Mouse (Mus musculus): ENCODE results near the gene Sema3e. TPM values are rescaled to one million over a fixed set of nuclear protein-coding genes. Genes with fewer than 3 reads are reported as not detected.

Gene Sema3e
- polyA plus RNA-seq, 1 experiment, result 23.6 TPM

DNA sequence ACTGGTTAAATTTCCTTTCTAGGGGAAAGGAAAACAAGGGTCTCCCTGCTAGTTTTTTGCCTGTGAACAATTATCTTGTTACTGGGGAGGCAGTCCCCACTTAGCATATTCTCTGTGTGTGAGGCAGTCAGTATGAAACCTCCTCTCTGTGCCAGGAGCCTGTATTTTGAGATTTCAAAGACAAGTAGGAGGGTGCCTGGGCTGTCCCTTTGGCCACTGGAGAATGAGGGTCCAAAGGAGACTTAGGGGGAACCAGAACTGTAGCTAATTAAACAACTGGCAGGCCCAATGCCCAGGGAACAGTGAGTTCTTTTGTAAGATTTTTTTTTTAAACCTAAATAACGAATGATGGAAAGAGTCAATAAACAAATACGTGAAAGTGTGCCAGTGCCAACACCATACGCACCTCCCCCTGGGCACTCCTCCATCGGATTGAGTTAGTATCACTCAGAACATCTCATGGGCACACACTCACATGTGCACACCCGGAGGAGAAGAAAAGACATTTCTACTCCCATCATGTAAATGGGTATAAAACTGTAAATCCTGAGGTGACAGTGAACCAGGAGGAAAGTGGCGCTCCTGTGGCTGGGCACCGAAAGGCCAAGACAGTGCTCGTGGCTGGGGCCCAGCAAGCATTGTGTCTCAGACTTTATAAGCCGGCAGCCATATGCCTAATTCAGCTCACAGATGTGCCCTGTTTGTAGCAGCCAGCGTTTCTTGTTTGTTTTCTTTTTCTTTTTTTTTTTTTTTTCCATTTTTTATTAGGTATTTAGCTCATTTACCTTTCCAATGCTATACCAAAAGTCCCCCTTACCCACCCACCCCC, 148.5 kb downstream of the Sema3e start:
- Histone ChIP-seq H3K4me3 (replicated peaks; ENCODE audit: extremely low read depth, low read depth, low read length) (no peak overlapping the region), H3K4me1 (ENCODE audit: control insufficient read depth, insufficient read depth, low read length) (no peaks in the 10 kb centered on the region)
- WGBS, result 84% methylated on average over 10 of the region's 10 CpGs
- TF ChIP-seq POLR2A (IDR thresholded peaks at IDR 0.05; ENCODE audit: borderline replicate concordance, extremely low read depth, low read depth, low read length) (no peak), CTCF (IDR thresholded peaks at IDR 0.05; ENCODE audit: insufficient read depth, low read length) (no peak)
- no peak for DNase-seq

GRCm38 (mm10) chr5:14180571-14180970, 155.5 kb downstream of the Sema3e start:
- Histone ChIP-seq H3K4me1 (ENCODE audit: control insufficient read depth, insufficient read depth, low read length) (no peaks in the 10 kb centered on the region), H3K4me3 (replicated peaks; ENCODE audit: extremely low read depth, low read depth, low read length) (no peak overlapping the region)
- TF ChIP-seq CTCF (IDR thresholded peaks at IDR 0.05; ENCODE audit: insufficient read depth, low read length) (no peak), POLR2A (IDR thresholded peaks at IDR 0.05; ENCODE audit: borderline replicate concordance, extremely low read depth, low read depth, low read length) (no peak)
- WGBS, result 83% methylated on average over 10 of the region's 10 CpGs
- DNase-seq, result no peak

DNA sequence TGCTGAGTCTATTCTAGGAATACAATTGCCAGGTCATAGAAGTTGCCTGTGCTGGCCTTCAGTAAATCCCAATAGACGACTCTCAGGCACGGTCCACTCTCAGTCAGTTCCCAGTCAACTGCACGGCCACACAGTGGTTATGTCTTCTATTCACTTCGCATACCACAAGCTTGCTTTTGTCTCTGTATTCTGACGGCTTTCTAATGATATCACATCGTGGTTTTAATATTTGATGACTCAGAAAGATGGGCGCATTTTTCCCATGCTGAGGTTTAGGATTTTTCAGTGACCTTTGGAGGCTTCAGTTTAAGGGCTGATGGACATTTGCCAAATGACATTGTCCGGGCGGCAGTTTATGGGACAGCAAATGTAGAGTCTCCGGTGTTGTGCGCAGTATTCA, 157.1 kb downstream of the Sema3e start:
- TF ChIP-seq POLR2A (IDR thresholded peaks at IDR 0.05; ENCODE audit: borderline replicate concordance, extremely low read depth, low read depth, low read length), result no peak
- no peak for TF ChIP-seq CTCF (IDR thresholded peaks at IDR 0.05; ENCODE audit: insufficient read depth, low read length)
- DNase-seq, result no peak
- Histone ChIP-seq H3K4me1 (ENCODE audit: control insufficient read depth, insufficient read depth, low read length) (no peaks in the 10 kb centered on the region), H3K4me3 (replicated peaks; ENCODE audit: extremely low read depth, low read depth, low read length) (no peak overlapping the region)
- WGBS, result 80% methylated on average over 11 of the region's 11 CpGs

GRCm38 (mm10) chr5:14195172-14195819, 170.2 kb downstream of the Sema3e start:
- TF ChIP-seq CTCF (IDR thresholded peaks at IDR 0.05; ENCODE audit: insufficient read depth, low read length), result no peak
- TF ChIP-seq POLR2A (IDR thresholded peaks at IDR 0.05; ENCODE audit: borderline replicate concordance, extremely low read depth, low read depth, low read length), result no peak
- DNase-seq, result no peak
- Histone ChIP-seq H3K4me3 (replicated peaks; ENCODE audit: extremely low read depth, low read depth, low read length) (no peak overlapping the region), H3K4me1 (ENCODE audit: control insufficient read depth, insufficient read depth, low read length) (no peaks in the 10 kb centered on the region)
- 60% methylated on average over 6 of the region's 6 CpGs for WGBS

DNA sequence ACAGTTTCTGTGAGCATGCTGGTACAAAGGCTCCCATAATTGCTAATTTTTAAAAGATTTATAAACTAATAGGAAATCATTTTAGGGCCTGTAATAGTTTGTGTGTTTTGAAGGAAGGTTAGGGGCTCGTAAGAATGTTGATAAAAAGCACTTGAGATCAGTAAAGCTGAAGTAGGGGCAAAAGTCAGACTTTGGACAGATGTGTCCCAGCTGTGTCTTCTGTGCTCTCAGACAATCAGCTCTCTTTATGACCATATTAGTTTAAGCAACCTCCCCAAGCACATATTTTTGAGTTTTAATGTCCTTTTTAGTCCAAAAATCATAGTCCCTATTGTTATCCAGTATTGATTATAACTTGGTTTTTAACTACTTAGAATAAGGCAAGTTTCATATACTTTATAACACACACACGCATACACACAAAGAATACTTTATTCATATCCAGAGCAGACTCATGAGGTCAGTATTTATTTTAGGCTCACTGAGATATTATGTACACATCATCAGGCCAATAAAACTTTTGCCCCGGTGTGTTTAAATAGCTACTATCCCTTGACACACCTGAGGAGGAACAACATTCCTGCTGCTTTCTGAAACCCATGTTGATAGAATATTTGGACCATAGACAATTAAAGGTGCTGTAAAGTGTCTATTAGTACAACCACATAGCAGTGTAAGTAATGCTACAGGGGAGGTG, 173.4 kb downstream of the Sema3e start:
- DNase-seq, result no peak
- no peak overlapping the region for H3K4me3 ChIP-seq (replicated peaks; ENCODE audit: extremely low read depth, low read depth, low read length)
- 41% methylated on average over 3 of the region's 3 CpGs for WGBS
- TF ChIP-seq POLR2A (IDR thresholded peaks at IDR 0.05; ENCODE audit: borderline replicate concordance, extremely low read depth, low read depth, low read length), result no peak
- no peak for TF ChIP-seq CTCF (IDR thresholded peaks at IDR 0.05; ENCODE audit: insufficient read depth, low read length)
- no peaks in the 10 kb centered on the region for H3K4me1 ChIP-seq (ENCODE audit: control insufficient read depth, insufficient read depth, low read length)

- no peak for TF ChIP-seq POLR2A (IDR thresholded peaks at IDR 0.05; ENCODE audit: borderline replicate concordance, extremely low read depth, low read depth, low read length)
- no peak for TF ChIP-seq CTCF (IDR thresholded peaks at IDR 0.05; ENCODE audit: insufficient read depth, low read length)
- Histone ChIP-seq H3K4me1 (ENCODE audit: control insufficient read depth, insufficient read depth, low read length) (no peaks in the 10 kb centered on the region), H3K4me3 (replicated peaks; ENCODE audit: extremely low read depth, low read depth, low read length) (no peak overlapping the region)
- DNase-seq, result no peak
- WGBS, result 55% methylated on average over 2 of the region's 2 CpGs
These were observed 181.7 kb downstream of the Sema3e start for GRCm38 (mm10) chr5:14206794-14207193.

DNA sequence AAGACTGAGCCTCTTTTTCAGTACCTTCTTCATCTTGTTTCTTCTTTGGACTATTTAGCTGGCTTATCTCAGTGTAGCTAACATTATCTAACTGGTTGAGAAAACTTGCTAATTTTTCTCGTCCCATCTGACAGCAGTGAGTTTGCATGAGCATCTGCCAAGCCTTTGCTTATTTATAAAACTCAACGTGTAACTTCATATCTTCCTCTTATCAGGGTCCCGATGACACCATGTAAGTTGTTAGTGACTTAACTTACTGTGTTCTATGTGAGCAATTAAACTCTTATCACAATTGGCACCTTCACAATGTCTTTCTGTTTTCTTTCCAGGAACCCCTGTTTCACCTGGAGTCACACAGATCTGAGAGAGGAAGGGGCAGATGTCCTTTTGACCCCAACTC, 184.9 kb downstream of the Sema3e start:
- WGBS, result 31% methylated on average over 3 of the region's 3 CpGs
- no peak for DNase-seq
- no peak for TF ChIP-seq CTCF (IDR thresholded peaks at IDR 0.05; ENCODE audit: insufficient read depth, low read length)
- no peak for TF ChIP-seq POLR2A (IDR thresholded peaks at IDR 0.05; ENCODE audit: borderline replicate concordance, extremely low read depth, low read depth, low read length)

GRCm38 (mm10) chr5:14216211-14216610, 191.1 kb downstream of the Sema3e start:
- Histone ChIP-seq H3K4me3 (replicated peaks; ENCODE audit: extremely low read depth, low read depth, low read length) (no peak overlapping the region), H3K4me1 (ENCODE audit: control insufficient read depth, insufficient read depth, low read length) (no peaks in the 10 kb centered on the region)
- DNase-seq, result no peak
- no peak for TF ChIP-seq CTCF (IDR thresholded peaks at IDR 0.05; ENCODE audit: insufficient read depth, low read length)
- TF ChIP-seq POLR2A (IDR thresholded peaks at IDR 0.05; ENCODE audit: borderline replicate concordance, extremely low read depth, low read depth, low read length), result no peak
- WGBS, result 36% methylated on average over 7 of the region's 7 CpGs

More for the DNA sequence above, 184.9 kb downstream of the Sema3e start:
- H3K4me1 ChIP-seq (ENCODE audit: control insufficient read depth, insufficient read depth, low read length), result no peaks in the 10 kb centered on the region
- H3K4me3 ChIP-seq (replicated peaks; ENCODE audit: extremely low read depth, low read depth, low read length), result no peak overlapping the region

- no peak for TF ChIP-seq CTCF (IDR thresholded peaks at IDR 0.05; ENCODE audit: insufficient read depth, low read length)
- TF ChIP-seq POLR2A (IDR thresholded peaks at IDR 0.05; ENCODE audit: borderline replicate concordance, extremely low read depth, low read depth, low read length), result no peak
- DNase-seq, result no peak
- 73% methylated on average over 4 of the region's 4 CpGs for WGBS
- Histone ChIP-seq H3K4me1 (ENCODE audit: control insufficient read depth, insufficient read depth, low read length) (no peaks in the 10 kb centered on the region), H3K4me3 (replicated peaks; ENCODE audit: extremely low read depth, low read depth, low read length) (no peak overlapping the region)
These were observed 193.6 kb downstream of the Sema3e start for GRCm38 (mm10) chr5:14218677-14219076.

All from lung, adult 2 months (tissue).